Mouse (Mus musculus) gastrocnemius, postnatal 14 days (tissue): ENCODE measurements around the gene Hyal2. TPM values are rescaled to one million over a fixed set of nuclear protein-coding genes. Genes with fewer than 3 reads are reported as not detected.

ENCODE experiments used
- DNase-seq: peaks from one replicate; pipeline ENCODE4 v3.0.0; 2021; ENCODE audit warnings: mixed read lengths
- intact Hi-C: fragments of 180-260 bp; cut with DNase I; formaldehyde crosslinking; loops from one replicate; pipeline ENCODE4 v1.15.1; 2025; ENCODE audit warnings: low total_unique reads
- total RNA-seq, 2 experiments: library from RNA; stranded (reverse); gene quantifications; 2 replicates each; pipeline ENCODE4 v1.2.3; 2021

Hyal2 gene
- total RNA-seq, 2 experiments from 2014 or later, result 12.7 to 14.5 TPM

DNA sequence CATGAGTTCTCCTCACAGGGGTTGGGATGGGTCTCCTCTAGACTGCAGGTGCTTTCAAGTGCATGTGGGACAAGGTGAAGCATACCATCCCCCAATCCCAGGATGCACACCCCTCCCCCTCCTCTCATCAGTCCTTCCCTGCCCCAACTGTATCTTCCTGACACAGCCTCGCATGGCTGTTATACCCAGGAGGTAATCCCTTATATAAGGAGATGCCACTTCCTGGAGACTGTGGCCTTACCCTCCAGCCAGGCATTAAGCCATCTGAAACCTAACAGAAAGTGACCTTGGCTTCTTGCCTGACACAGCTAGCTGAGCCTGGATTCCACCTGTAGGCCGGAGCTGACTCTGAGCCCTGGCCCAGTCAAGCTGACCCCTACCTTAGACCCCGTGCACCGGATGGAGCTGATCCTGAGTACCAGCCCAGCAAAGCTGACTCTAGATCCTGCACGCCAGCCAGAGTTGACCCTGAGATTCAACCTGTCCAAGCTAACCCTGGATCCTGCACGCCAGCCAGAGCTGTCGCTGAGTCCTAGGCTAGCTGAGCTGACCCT, 14.8 kb downstream of the Hyal2 start:
- intact Hi-C loops, result no loop called here
- no peak for DNase-seq

DNA sequence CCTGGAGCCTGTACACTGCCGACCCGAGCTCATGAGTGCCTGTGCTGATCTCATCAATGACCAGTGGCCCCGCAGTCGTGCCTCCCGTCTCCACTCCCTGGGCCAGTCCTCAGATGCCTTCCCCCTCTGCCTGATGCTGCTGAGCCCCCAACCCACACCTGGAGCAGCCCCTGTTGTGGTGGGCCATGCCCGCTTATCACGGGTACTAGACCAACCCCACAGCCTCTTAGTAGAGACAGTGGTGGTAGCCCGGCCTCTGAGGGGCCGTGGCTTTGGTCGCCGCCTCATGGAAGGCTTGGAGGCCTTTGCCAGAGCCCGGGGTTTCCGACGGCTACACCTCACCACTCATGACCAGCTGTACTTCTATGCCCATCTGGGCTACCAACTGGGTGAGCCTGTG, 15.4 kb downstream of the Hyal2 start:
- intact Hi-C loops, result no loop called here
- DNase-seq, result no peak

DNA sequence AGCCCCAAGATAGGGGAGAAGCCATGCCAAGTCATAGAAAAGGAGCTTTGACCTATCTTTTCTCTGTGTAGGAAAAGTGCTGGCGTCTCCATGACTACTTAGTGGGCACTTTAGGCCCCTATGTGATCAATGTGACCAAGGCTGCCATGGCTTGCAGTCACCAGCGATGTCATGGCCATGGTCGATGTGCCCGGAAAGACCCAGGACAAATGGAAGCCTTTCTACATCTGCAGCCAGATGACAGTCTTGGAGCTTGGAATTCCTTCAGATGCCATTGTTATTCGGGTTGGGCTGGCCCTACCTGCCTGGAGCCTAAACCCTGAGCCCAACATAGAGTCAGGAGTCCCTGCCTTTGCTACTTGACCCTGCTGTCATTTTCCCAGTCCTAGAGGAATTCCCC, 18.8 kb downstream of the Hyal2 start:
- intact Hi-C loops, result no loop called here
- DNase-seq, result no peak

DNA sequence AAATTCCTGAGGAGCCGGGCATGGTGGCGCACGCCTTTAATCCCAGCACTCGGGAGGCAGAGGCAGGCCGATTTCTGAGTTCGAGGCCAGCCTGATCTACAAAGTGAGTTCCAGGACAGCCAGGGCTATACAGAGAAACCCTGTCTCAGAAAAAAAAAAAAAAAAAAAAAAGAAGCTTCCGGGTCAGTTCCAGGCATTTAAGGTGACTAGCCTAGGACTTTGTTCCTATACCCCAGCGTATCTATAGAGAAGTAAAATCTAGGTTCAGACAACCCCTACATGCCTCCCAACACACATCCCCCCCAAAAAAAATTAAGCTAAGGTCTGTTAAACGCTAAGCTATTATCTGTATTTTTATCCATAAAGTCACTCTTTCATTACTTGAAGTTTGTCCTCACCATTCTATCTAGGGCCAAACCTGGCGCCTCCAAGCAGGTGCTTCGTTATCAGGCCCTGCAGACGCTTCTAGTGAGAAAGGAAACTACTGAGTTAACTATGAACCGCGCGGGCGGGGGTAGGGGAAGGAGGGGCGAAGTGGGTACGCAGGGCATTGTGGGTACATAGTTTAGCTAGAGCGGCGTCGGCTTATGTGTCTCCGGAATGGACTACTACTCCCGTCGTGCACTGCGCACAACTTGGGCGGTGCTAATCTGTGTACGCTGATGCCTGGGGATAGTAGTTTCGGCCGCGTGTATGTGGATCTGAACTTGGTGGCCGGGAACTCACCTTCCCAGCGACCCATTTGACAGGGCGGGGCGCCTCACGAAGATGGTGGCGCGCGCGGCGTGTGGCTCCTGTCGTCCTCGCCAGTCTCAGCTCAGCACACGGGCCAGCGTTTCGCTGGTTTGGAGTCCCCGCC, 19.5 kb downstream of the Hyal2 start, which contains the start of gene Ifrd2:
TSS of gene Ifrd2 (plus strand) at position 669 of the 859 bp plus-strand sequence.
- peak; percentile 97 for DNase-seq
- intact Hi-C loops, result no loop called here

DNA sequence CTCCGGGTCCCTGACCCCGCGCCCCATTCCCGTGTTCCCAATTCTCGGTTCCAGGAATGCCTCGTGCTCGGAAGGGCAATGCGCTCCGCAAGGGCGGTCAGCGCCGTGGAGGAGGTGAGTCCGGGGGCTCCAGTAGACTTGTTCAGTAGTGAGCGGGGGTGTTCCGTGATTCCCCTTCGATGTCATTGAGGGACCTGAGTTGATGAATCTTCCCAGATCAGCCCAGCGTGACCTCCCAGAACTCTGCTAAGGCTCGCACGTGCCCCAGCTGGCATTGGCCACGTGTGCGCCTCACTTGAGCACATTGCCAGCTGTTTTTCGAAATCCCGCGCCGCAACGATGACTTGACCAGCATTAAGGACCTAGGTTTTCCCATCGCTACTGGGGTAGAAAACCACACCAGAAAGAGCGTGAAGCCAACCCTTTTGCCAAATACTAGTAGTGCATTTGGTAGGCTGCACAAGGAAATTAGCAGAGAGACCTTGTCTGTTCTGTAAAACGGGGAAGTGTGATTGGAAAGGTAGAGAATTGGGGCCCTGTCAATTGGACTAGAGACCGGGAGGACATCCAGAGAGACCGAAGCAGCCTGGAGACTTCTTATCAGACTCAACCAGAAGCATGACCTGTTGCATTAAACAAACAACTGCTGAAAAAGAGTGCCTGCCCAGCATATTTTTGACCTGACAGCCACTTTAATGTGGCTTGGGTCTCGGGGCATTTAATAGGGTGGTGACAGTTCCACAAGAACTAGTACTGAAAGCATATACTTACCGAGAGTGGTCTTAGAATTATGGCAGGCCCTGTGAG, 20.3 kb downstream of the Hyal2 start:
- DNase-seq, result peak; percentile 56
- intact Hi-C loops, result no loop called here

DNA sequence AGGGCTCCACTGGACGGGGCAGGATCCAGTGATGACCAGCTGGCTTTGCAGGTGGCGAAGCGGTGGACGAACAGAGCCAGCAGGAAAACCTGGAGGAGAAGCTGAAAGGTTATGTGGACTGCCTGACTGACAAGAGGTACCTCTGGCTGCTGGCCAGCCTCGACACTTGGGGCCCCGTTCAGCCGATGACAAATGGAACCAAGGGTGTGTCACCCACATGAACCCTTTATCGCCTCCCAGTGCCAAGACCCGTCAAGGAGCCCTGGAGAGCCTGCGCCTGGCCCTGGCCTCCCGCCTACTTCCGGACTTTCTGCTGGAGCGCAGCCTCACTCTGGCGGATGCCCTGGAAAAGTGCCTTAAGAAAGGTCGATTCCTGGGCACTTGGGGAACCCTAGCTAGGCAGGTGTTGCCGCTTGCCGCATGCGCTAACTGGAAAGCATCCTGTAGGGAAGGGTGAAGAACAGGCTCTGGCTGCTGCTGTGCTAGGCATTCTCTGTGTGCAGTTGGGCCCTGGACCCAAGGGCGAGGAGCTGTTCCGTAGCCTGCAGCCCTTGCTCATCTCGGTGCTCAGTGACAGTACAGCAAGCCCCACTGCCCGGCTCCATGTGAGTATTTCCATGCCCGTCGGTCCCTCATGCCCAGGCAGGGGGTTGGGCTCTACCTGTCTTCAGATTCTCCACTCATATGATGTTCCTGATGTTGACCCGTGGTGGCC, 22.5 kb downstream of the Hyal2 start:
- peak; percentile 66 for DNase-seq
- intact Hi-C loops, result no loop called here

DNA sequence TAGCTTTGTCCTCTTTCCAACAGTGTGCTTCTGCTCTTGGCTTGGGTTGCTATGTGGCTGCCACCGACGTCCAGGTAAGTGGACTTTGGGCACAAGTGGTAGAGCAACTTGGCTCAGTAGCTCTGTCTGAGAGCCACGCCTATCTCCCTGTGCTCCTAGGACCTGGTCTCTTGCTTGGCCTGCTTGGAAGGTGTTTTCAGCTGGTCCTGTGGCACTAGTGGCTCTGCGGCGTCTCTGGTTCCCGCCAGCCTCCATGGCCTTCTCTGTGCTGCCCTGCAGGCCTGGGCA, 23.0 kb downstream of the Hyal2 start:
- intact Hi-C loops, result no loop called here
- DNase-seq, result no peak

DNA sequence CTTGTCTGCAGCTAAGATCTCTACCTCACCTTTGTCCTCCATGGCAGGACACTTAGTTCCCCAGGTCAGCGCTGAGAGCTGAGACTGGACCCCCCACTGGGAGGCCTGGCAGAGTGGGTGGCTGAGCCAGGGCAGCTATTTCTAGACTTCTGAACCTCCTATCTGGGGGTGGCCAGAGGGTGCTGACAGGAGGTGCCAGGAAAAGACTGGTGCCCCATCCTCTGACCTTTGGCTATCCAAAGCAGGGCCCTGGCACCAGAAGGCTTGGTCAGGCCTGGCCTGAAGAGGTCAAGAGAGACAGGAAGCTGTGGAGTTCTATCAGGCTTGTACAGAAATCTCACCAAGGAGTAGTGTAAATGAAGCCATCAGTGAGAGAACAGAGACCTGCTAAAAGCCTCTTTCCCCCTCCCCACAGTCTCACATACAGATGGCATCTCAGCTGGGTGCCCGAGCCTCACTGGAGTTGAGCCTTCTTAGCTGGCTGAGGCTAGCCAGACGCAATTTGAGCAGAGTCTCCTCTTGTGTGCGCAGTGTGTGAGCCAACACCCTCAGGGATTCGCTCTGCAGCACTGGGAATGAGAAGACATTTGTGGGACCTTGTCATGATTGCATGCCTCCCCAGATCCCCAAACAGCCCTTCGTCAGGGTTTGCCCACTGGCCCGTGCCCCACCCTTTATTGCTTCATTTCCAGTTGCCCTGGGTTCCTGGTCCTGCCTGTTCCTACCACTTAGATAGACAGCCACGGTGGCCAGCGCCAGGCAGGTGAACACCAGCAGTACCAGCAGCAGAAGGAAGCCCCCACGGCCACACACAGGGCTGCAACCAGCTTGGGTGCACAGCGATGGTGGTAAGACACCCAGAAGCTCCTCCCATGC, 25.6 kb downstream of the Hyal2 start:
- DNase-seq, result peak; percentile 67
- intact Hi-C loops, result no loop called here

DNA sequence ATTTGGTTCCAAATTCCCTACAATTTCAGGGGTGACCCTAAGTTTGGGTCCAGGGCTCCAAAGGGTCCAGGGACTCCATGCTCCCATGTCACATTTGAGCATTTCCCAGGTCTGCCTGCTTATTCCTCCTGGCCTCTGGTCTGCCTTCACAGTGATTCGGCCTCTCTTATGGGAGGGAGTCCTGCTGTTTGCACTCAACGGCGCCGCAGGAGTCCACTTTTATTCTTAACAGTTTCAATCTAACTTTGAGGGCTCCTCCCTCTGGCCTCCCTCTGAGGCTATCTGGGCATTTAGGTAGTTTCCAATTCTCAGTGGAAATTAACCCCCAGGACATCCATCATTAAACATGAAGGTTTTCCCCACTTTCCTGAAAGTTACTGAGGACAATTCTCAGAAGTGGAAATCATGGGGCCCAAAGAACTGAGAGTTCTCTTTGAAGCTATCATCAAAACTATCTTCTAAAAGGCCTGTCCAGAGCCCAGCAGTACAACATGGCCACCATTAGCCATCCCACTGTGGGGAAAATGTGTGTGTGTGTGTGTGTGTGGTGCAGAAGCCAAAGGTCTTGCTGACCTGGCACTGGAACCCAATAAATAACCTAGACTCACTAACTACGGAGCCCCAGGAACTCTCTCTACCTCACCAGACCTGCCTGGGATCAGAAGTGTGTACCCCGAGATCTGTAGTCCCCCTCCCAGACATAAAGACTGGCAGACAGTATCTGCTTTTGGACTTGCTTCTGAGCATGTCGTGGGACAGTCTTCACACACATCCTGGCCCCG, 26.7 kb downstream of the Hyal2 start:
- DNase-seq, result no peak
- intact Hi-C loops, result no loop called here

DNA sequence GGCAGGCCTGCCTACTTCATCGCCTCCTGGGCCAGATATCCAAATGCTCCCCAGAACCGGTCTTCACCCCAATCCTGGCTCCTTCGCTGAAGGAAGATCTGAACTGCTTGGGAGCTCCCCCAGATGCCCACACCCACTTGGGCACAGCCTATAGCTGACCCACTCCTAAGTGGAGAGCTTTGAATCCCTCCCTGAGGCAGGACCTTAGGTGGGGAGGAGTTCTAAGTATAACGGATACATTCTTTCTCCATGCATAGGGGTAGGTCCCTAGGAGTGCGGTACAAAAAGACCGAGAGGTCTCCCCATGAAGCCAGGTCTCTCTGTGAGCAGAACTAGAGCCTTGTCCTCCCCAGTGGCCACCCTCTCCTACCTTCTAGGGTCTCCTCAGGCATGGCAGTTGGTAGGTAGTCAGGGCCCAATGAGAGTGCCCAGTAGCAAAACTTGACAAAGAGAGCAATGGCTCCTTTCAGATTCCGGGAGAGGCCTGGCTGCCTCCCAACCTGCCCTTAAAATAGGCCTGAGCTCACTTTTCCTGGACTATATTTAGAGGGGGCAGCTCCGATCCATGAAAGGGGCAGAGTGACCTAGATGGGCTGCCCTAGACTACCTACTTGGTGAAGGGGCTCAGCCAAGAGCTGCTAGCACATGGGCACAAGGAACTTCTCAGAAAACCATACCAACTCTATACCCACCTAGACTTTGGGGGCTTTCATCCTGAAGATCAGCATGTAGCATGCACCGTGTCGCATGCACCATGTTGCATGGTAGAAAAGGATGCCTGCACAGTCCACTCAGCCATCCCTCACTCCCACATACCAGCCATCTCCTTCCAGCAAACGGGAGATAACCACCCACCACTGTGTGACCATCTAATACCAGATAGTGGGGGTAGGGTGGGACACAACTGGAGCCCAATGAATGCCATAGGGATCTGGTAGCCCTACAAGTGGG, 29.1 kb downstream of the Hyal2 start:
- peak; percentile 73 for DNase-seq
- intact Hi-C loops, result no loop called here

DNA sequence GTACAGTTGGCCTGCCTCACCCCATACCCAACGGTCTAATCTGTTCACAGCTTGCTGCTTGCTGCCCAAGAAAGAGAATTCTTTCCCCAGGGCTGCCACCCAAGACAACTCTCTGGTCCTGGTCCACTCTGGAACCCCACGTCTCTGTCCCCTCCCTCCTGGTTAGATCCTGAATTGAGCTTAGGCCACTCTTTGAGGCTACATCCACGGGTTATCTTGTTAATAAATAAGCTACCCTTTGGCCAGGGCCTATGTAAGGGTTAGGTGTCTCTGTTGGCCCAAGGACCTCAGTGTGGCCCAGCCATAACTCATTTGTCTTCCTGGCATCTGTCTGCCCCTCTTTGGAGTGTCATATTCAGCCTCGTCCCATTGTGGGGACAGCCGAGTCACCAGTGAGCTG, 30.6 kb downstream of the Hyal2 start:
- intact Hi-C loops, result no loop called here
- no peak for DNase-seq

DNA sequence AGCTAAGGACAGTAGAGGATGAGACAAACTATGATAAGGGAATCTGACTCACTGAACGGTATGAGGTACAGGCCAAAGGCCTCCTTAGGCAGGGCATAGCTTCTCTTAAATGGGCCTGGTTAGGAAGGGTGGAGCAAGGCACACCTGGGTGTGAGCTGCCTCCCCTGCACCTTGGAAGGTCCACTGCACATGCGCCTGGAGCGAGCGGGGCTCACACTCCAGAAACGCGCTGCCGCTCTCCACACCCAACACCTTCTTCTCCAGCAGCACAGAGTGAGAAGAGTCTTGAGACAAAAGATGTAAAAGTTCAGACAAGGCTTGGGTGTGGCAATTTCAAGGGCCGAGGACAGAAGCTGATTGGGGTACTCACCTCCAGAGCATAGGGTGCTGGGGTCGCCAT, 31.7 kb downstream of the Hyal2 start:
- intact Hi-C loops, result no loop called here

DNA sequence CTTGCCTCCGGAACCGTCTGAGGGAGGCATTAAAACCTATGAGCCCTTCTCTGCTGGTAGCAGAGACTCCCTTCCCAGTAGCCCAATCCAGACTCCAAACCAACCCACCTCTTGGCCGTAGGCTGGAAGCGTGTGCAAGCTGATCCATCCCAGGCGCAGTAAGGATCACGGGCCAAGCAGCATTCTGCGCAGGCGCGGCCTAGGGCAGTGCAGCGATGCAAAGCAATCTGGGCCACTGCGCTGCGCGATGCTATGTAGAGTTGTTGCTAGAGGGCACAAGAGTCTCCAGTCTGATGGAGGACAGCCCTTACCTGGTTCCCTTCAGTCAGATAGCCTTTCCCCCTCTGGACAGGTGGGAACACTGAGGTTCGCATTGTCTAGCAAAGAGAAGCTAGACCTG, 32.1 kb downstream of the Hyal2 start:
- DNase-seq, result peak; percentile 53
- intact Hi-C loops, result loop anchor here (5.0 kb wide), 1 partner anchor 77 kb away; the partner anchor contains the start of gene Gnat1

More for the DNA sequence above, 31.7 kb downstream of the Hyal2 start:
- DNase-seq, result no peak

DNA sequence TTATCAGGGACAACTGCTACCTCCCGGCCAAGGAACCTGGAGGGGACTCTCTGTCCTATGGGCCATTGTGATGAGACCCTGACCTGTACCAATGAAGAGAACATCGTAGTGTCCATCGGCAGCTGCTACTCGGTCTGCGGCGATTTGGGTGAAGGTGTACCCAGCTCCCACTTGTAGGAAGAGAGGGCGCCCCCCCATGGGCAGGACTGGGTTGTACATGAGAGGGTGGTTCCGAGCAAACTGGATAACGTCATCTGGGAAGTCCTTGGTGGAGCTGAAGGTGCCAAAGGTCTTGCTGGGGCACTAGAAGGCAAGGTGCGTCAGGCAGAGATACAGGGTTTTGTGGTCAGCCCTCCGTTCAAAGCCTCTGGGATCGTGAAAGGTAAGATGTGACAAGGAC, 33.0 kb downstream of the Hyal2 start:
- DNase-seq, result no peak
- intact Hi-C loops, result loop anchor here (5.0 kb wide), 1 partner anchor 77 kb away; the partner anchor contains the start of gene Gnat1

DNA sequence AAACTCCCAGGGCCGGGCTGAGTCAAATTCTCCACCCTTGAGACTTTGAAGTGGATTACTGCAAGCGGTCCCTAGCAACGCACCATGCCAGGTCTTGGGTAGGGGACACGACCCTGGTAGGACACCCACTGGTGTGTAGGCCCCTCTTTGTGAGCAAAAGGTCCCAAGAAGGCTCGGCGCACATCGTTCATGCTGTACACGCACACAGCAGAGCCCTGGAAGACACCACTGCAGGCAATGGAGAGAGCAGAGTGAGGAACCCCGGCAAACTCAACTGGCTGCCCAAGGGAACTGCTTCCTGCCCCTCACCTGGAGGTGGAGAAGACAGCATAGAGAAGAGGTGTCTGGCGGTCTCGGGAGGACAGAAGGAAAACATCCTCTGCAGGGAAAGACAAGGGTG, 33.5 kb downstream of the Hyal2 start:
- intact Hi-C loops, result loop anchor here (5.0 kb wide), 1 partner anchor 76 kb away; the partner anchor contains the start of gene Gnat1

DNA sequence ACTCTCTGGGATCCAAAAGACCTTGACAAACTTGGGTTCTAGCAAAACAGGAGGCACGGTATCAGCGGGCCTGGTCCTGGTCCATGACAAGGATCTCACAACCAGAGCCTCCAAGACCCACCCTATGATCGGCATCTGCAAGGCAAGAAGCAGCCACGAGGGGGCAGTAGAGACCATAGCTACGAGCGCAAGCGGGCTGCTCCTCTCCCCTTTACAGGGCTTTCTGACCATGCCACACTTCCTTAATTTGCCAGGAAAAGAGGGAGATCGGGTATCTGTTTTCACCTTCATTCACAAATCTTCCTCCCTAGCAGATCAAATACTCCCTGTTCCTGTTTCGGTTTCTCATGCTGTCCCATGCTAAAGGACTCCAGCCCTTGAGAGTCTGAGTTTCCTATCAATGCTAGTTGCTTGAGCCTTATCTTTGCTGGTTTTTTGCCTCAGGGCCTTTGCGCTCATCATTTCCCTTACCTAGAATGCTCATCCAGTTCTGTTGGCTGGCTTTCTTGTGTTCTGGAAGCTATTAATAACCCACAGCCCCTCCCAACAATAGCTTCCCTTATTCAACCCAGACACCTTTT, 34.4 kb downstream of the Hyal2 start:
- intact Hi-C loops, result loop anchor here (2.0 to 5.0 kb wide), 2 partner anchors 43 to 75 kb away; partner anchors contain the start of gene Gnat1
- DNase-seq, result peak; percentile 91

More for the DNA sequence above, 33.5 kb downstream of the Hyal2 start:
- no peak for DNase-seq
